Mouse (Mus musculus) MEL (cell line): Measurements from ENCODE around the gene Calb2. TPM values are rescaled to one million over a fixed set of nuclear protein-coding genes. Genes with fewer than 3 reads are reported as not detected.

Experiments
- DNase-seq: peaks from one replicate; pipeline ENCODE4 v3.0.0; 2011; ENCODE audit warnings: low read depth, low spot score
- H3K27ac ChIP-seq: 2 replicates; pipeline ENCODE4 v1.5.1; 2012; ENCODE audit warnings: low read depth, mild to moderate bottlenecking, control low read depth, low read length, moderate library complexity; ENCODE audit not compliant: control insufficient read depth
- H3K27me3 ChIP-seq, 2 experiments: fragments of 150-350 bp in 1 of 2; sonication (generic) in 1 of 2; 2 replicates each; pipeline ENCODE4 v1.6.1; 2012; ENCODE audit warnings: low read length in 2 of 2, mild to moderate bottlenecking in 2 of 2, improper control_type of control experiment in 1 of 2, moderate library complexity in 1 of 2; ENCODE audit not compliant: insufficient read depth in 2 of 2, control insufficient read depth in 1 of 2
- H3K36me3 ChIP-seq, 2 experiments: 2 replicates each; pipeline ENCODE4 v1.6.1; 2012 to 2014; ENCODE audit warnings: low read length in 2 of 2, improper control_type of control experiment in 1 of 2, inconsistent platforms in 1 of 2, mild to moderate bottlenecking in 1 of 2; ENCODE audit not compliant: insufficient read depth in 2 of 2, control insufficient read depth in 1 of 2
- H3K4me1 ChIP-seq, 2 experiments: fragments of 150-350 bp in 1 of 2; sonication (generic) in 1 of 2; 2 replicates each; pipeline ENCODE4 v1.6.1; 2012; ENCODE audit warnings: low read length in 2 of 2, improper control_type of control experiment in 1 of 2, mild to moderate bottlenecking in 1 of 2; ENCODE audit not compliant: insufficient read depth in 2 of 2, control insufficient read depth in 1 of 2
- H3K4me3 ChIP-seq, 2 experiments: fragments of 150-350 bp in 1 of 2; sonication (generic) in 1 of 2; 2 replicates each; pipeline ENCODE4 v1.5.1; 2012; ENCODE audit warnings: low read depth in 2 of 2, low read length in 2 of 2, mild to moderate bottlenecking in 2 of 2, moderate library complexity in 2 of 2, control low read depth in 1 of 2, improper control_type of control experiment in 1 of 2; ENCODE audit not compliant: control insufficient read depth in 1 of 2, insufficient read depth in 1 of 2
- H3K79me2 ChIP-seq: 2 replicates; pipeline ENCODE4 v1.6.1; 2012; ENCODE audit warnings: mild to moderate bottlenecking, low read length, moderate library complexity; ENCODE audit not compliant: control insufficient read depth, poor library complexity, insufficient read depth
- H3K9ac ChIP-seq: 2 replicates; pipeline ENCODE4 v1.6.1; 2012; ENCODE audit warnings: low read depth, mild to moderate bottlenecking, control low read depth, low read length, moderate library complexity; ENCODE audit not compliant: control insufficient read depth, poor library complexity, severe bottlenecking
- H3K9me3 ChIP-seq: fragments of 150-350 bp; sonication (generic); replicated peaks from 2 replicates; pipeline ENCODE4 v1.6.1; 2012; ENCODE audit warnings: mild to moderate bottlenecking, low read length, improper control_type of control experiment, moderate library complexity; ENCODE audit not compliant: insufficient read depth
- CHD1 ChIP-seq: IDR thresholded peaks from 2 replicates; pipeline ENCODE4 v1.6.1; 2012; ENCODE audit warnings: low read depth, mild to moderate bottlenecking, inconsistent platforms, low read length, improper control_type of control experiment
- CTCF ChIP-seq, 3 experiments: IDR thresholded peaks in 2 of 3; conservative IDR thresholded peaks in 1 of 3; 2 replicates each; pipeline ENCODE4 v1.5.1; 2011 to 2012; ENCODE audit warnings: low read length in 3 of 3, low read depth in 2 of 3, mild to moderate bottlenecking in 2 of 3, improper control_type of control experiment in 1 of 3, inconsistent platforms in 1 of 3, mixed read lengths in 1 of 3, moderate library complexity in 1 of 3; ENCODE audit not compliant: control insufficient read depth in 1 of 3, insufficient read depth in 1 of 3, poor library complexity in 1 of 3, severe bottlenecking in 1 of 3
- E2F4 ChIP-seq: IDR thresholded peaks from 2 replicates; pipeline ENCODE4 v1.6.1; 2011; ENCODE audit warnings: low read depth, low read length, improper control_type of control experiment, borderline replicate concordance
- ELF1 ChIP-seq: IDR thresholded peaks from 2 replicates; pipeline ENCODE4 v1.6.1; 2014; ENCODE audit warnings: low read depth, mild to moderate bottlenecking, inconsistent platforms, low read length, improper control_type of control experiment, moderate library complexity
- GATA1 ChIP-seq: IDR thresholded peaks from 2 replicates; pipeline ENCODE4 v1.6.1; 2011; ENCODE audit warnings: low read depth, low read length, improper control_type of control experiment
- HCFC1 ChIP-seq: IDR thresholded peaks from 2 replicates; pipeline ENCODE4 v1.6.1; 2012; ENCODE audit warnings: low read depth, mild to moderate bottlenecking, inconsistent platforms, low read length, improper control_type of control experiment, moderate library complexity
- JUND ChIP-seq: IDR thresholded peaks from 2 replicates; pipeline ENCODE4 v1.6.1; 2011; ENCODE audit warnings: low read depth, mild to moderate bottlenecking, improper control_type of control experiment, low read length
- KAT2A ChIP-seq: conservative IDR thresholded peaks from 2 replicates; pipeline ENCODE4 v1.6.1; 2012; ENCODE audit warnings: low read depth, low read length, improper control_type of control experiment, inconsistent platforms
- MAFK ChIP-seq: IDR thresholded peaks from 2 replicates; pipeline ENCODE4 v1.6.1; 2011; ENCODE audit warnings: low read depth, mild to moderate bottlenecking, low read length, improper control_type of control experiment, borderline replicate concordance
- MXI1 ChIP-seq: IDR thresholded peaks from 2 replicates; pipeline ENCODE4 v1.6.1; 2011; ENCODE audit warnings: mild to moderate bottlenecking, low read depth, low read length, improper control_type of control experiment
- MYB ChIP-seq: IDR thresholded peaks from 2 replicates; pipeline ENCODE4 v1.6.1; 2011; ENCODE audit warnings: mild to moderate bottlenecking, low read depth, low read length, improper control_type of control experiment
- POLR2A ChIP-seq, 2 experiments: IDR thresholded peaks; 2 replicates each; pipeline ENCODE4 v1.6.1; 2011 to 2012; ENCODE audit warnings: low read length in 2 of 2, mild to moderate bottlenecking in 2 of 2, control low read depth in 1 of 2, improper control_type of control experiment in 1 of 2, low read depth in 1 of 2, moderate library complexity in 1 of 2; ENCODE audit not compliant: control insufficient read depth in 1 of 2, insufficient read depth in 1 of 2, poor library complexity in 1 of 2
- POLR2AphosphoS5 ChIP-seq: IDR thresholded peaks from 2 replicates; pipeline ENCODE4 v1.6.1; 2012; ENCODE audit warnings: low read depth, borderline replicate concordance, mild to moderate bottlenecking, inconsistent platforms, low read length, moderate library complexity, mixed read lengths
- RCOR1 ChIP-seq: IDR thresholded peaks from 2 replicates; pipeline ENCODE4 v1.6.1; 2012; ENCODE audit warnings: low read depth, mild to moderate bottlenecking, inconsistent platforms, low read length, improper control_type of control experiment
- SMC3 ChIP-seq: IDR thresholded peaks from 2 replicates; pipeline ENCODE4 v1.6.1; 2011; ENCODE audit warnings: low read depth, low read length, improper control_type of control experiment
- TCF12 ChIP-seq: IDR thresholded peaks from 2 replicates; pipeline ENCODE4 v1.6.1; 2014; ENCODE audit warnings: low read depth, mild to moderate bottlenecking, inconsistent platforms, low read length, improper control_type of control experiment, moderate library complexity
- UBTF ChIP-seq: IDR thresholded peaks from 2 replicates; pipeline ENCODE4 v1.6.1; 2012; ENCODE audit warnings: low read depth, mild to moderate bottlenecking, inconsistent platforms, low read length, improper control_type of control experiment, moderate library complexity, borderline replicate concordance; ENCODE audit not compliant: insufficient read depth
- USF2 ChIP-seq, 2 experiments: IDR thresholded peaks; 2 replicates each; pipeline ENCODE4 v1.6.1; 2011 to 2012; ENCODE audit warnings: improper control_type of control experiment in 2 of 2, low read length in 2 of 2, borderline replicate concordance in 1 of 2, inconsistent platforms in 1 of 2, low read depth in 1 of 2, mild to moderate bottlenecking in 1 of 2; ENCODE audit not compliant: insufficient read depth in 1 of 2
- ZC3H11A ChIP-seq: IDR thresholded peaks from 2 replicates; pipeline ENCODE4 v1.6.1; 2012; ENCODE audit warnings: low read depth, mild to moderate bottlenecking, inconsistent platforms, low read length, improper control_type of control experiment
- ZKSCAN1 ChIP-seq: IDR thresholded peaks from 2 replicates; pipeline ENCODE4 v1.6.1; 2012; ENCODE audit warnings: low read depth, mild to moderate bottlenecking, inconsistent platforms, low read length, improper control_type of control experiment, moderate library complexity
- ZNF384 ChIP-seq: IDR thresholded peaks from 2 replicates; pipeline ENCODE4 v1.6.1; 2012; ENCODE audit warnings: low read depth, mild to moderate bottlenecking, inconsistent platforms, low read length, improper control_type of control experiment
- polyA plus RNA-seq, 2 experiments: library from polyadenylated mRNA; stranded (reverse) in 1 of 2; unstranded in 1 of 2; fragments of >175 nt in 1 of 2; fragments of >200 nt in 1 of 2; gene quantifications; 2 replicates each; pipeline versions ENCODE4 v1.2.1 to v1.2.4; 2012; ENCODE audit warnings: low replicate concordance in 2 of 2, low read depth in 1 of 2; ENCODE audit not compliant: insufficient read length in 2 of 2, insufficient read depth in 1 of 2, missing spikeins in 1 of 2
- total RNA-seq: library from RNA; depleted of rRNA; stranded (reverse); fragments of 300-350 nt; gene quantifications from 2 replicates; pipeline ENCODE4 v1.2.3, GENCODE M21; 2012

Calb2 gene
- total and polyA plus RNA-seq, 3 experiments = 0.12 to 0.82 TPM; not detected in 1

- TF ChIP-seq USF2 (IDR thresholded peaks at IDR 0.05; ENCODE audit: borderline replicate concordance in 1 of 2, insufficient read depth in 1 of 2, low read depth in 1 of 2, low read length in 2 of 2) = no peak
- TF ChIP-seq E2F4 = no peak
- peak; percentile 51; the same call in 1 of the 2 replicates for TF ChIP-seq TCF12
- no peak for TF ChIP-seq GATA1
- no peak for TF ChIP-seq ZKSCAN1
- peak; percentile 96 for TF ChIP-seq MXI1
- TF ChIP-seq HCFC1 = peak; percentile 85
- TF ChIP-seq ELF1 = peak; percentile 93
- peak; percentile 56; the same call in 1 of the 2 replicates for TF ChIP-seq MYB
- no peak for TF ChIP-seq CHD1
- TF ChIP-seq ZNF384 = no peak
- TF ChIP-seq POLR2AphosphoS5 = no peak
- no peak; the same call in 1 of the 2 replicates for TF ChIP-seq KAT2A
- TF ChIP-seq MAFK = no peak
- TF ChIP-seq JUND = no peak
- TF ChIP-seq SMC3 = no peak
Measured at GRCm38 (mm10) chr8:110217681-110218131, 49.7 kb upstream of the Calb2 start (continued).

GRCm38 (mm10) chr8:110217198-110217597 is 49.2 kb upstream of the Calb2 start:
- peaks cover 6 to 13% of the 10 kb centered on the region in 2 experiments; a peak in 3 of 4 replicates for H3K36me3 ChIP-seq
- no peak for DNase-seq
- H3K27me3 ChIP-seq = peaks cover 0 to 2% of the 10 kb centered on the region in 2 experiments; a peak in 1 of 4 replicates
- peaks cover 26% of the 10 kb centered on the region for H3K79me2 ChIP-seq
- H3K9me3 ChIP-seq = no peaks in the 10 kb centered on the region
- no peak overlapping the region for H3K27ac ChIP-seq
- H3K4me3 ChIP-seq = peak overlapping the region; percentile 37 to 63
- TF ChIP-seq SMC3 = no peak
- no peak for TF ChIP-seq MAFK
- TF ChIP-seq ZC3H11A = no peak
- TF ChIP-seq MXI1 = no peak
- TF ChIP-seq CTCF (IDR thresholded peaks at IDR 0.05 in 2 of 3, conservative IDR thresholded peaks at IDR 0.05 in 1 of 3; ENCODE audit: control insufficient read depth in 1 of 3, insufficient read depth in 1 of 3, low read depth in 2 of 3, low read length in 3 of 3, poor library complexity in 1 of 3, severe bottlenecking in 1 of 3) = no peak
- no peak for TF ChIP-seq POLR2A (IDR thresholded peaks at IDR 0.05; ENCODE audit: control insufficient read depth in 1 of 2, insufficient read depth in 1 of 2, low read depth in 1 of 2, low read length in 2 of 2, poor library complexity in 1 of 2)
- TF ChIP-seq TCF12 = no peak
- no peak for TF ChIP-seq POLR2AphosphoS5
- TF ChIP-seq RCOR1 = no peak
- TF ChIP-seq UBTF = no peak
- TF ChIP-seq, all 39 proteins: peak for 0
- Histone ChIP-seq H3K4me1 (peaks cover 0 to 11% of the 10 kb centered on the region in 2 experiments; a peak in 2 of 4 replicates), H3K9ac (no peak overlapping the region)
